Mouse (Mus musculus) midbrain, embryonic 12.5 days (tissue): ENCODE measurements around the gene Gm20683. TPM values are rescaled to one million over a fixed set of nuclear protein-coding genes. Genes with fewer than 3 reads are reported as not detected.

Source experiments
- ATAC-seq: fragments of 200-750 bp; cut with Nextera tagmentation; 2 replicates; pipeline ENCODE4 v1.8.0; 2017; ENCODE audit warnings: low read depth, moderate TSS enrichment, moderate library complexity; ENCODE audit not compliant: low FRiP score
- H3K27ac ChIP-seq: fragments of 300-500 bp; sonication (generic); replicated peaks from 2 replicates; pipeline ENCODE4 v1.5.1; 2016; ENCODE audit warnings: mild to moderate bottlenecking
- H3K27me3 ChIP-seq: fragments of 300-500 bp; sonication (generic); 2 replicates; pipeline ENCODE4 v1.6.1; 2016; ENCODE audit warnings: mild to moderate bottlenecking
- H3K36me3 ChIP-seq: fragments of 300-500 bp; sonication (generic); 2 replicates; pipeline ENCODE4 v1.6.1; 2016
- H3K4me1 ChIP-seq: fragments of 300-500 bp; sonication (generic); 2 replicates; pipeline ENCODE4 v1.6.1; 2016
- H3K4me2 ChIP-seq: fragments of 300-500 bp; sonication (generic); replicated peaks from 2 replicates; pipeline ENCODE4 v1.6.1; 2016; ENCODE audit warnings: mild to moderate bottlenecking, moderate library complexity
- H3K4me3 ChIP-seq: fragments of 300-500 bp; sonication (generic); 2 replicates; pipeline ENCODE4 v1.5.1; 2016; ENCODE audit warnings: mild to moderate bottlenecking
- H3K9ac ChIP-seq: fragments of 300-500 bp; sonication (generic); replicated peaks from 2 replicates; pipeline ENCODE4 v1.6.1; 2016; ENCODE audit warnings: mild to moderate bottlenecking, moderate library complexity
- H3K9me3 ChIP-seq: fragments of 300-500 bp; sonication (generic); 2 replicates; pipeline ENCODE4 v1.6.1; 2016; ENCODE audit warnings: mild to moderate bottlenecking
- WGBS: fragments of 180-500 bp; shearing (Covaris S2); methylation state at CpG from one replicate; pipeline ENCODE4 v1.1.7; 2016; 5-methylcytosine and 5-hydroxymethylcytosine counted together
- polyA plus RNA-seq: library from polyadenylated mRNA; unstranded; fragments of >200 nt; fragmentation: Nextera tagmentation; extraction: Ambion mirVana; gene quantifications from 2 replicates; pipeline ENCODE4 v1.2.1, GENCODE M21; 2016

Gm20683 gene
- polyA plus RNA-seq, 1 experiment from 2014 or later = 2.5 TPM

- H3K4me2 ChIP-seq = peak overlapping the region; percentile 48
- peaks cover 8% of the 10 kb centered on the region for H3K27me3 ChIP-seq
- H3K36me3 ChIP-seq = no peaks in the 10 kb centered on the region
- peak overlapping the region; percentile 13; the same call in 1 of the 2 replicates for H3K4me3 ChIP-seq
- H3K9ac ChIP-seq = 0 out of 2 replicates have a peak overlapping the region, but pooled peaks have one; percentile 5
- H3K4me1 ChIP-seq = peaks cover 24% of the 10 kb centered on the region
- 9% methylated on average over 10 of the region's 10 CpGs for WGBS
- peak; percentile 95 for ATAC-seq
- H3K27ac ChIP-seq = peak overlapping the region; percentile 95
- no peaks in the 10 kb centered on the region for H3K9me3 ChIP-seq
These were observed 38.6 kb downstream of the Gm20683 start for GRCm38 (mm10) chr17:25802825-25803517.

- peaks cover 8% of the 10 kb centered on the region for H3K27me3 ChIP-seq
- H3K9ac ChIP-seq = no peak overlapping the region
- no peak overlapping the region for H3K4me2 ChIP-seq
- H3K36me3 ChIP-seq = no peaks in the 10 kb centered on the region
- WGBS = 7% methylated on average over 6 of the region's 6 CpGs
- no peak overlapping the region for H3K27ac ChIP-seq
- no peak overlapping the region for H3K4me3 ChIP-seq
- no peaks in the 10 kb centered on the region for H3K9me3 ChIP-seq
- ATAC-seq = no peak
- peaks cover 33% of the 10 kb centered on the region for H3K4me1 ChIP-seq
These were observed 40.5 kb downstream of the Gm20683 start for GRCm38 (mm10) chr17:25801029-25801428.

GRCm38 (mm10) chr17:25796951-25797369, 44.6 kb downstream of the Gm20683 start, which contains the start of gene Metrn:
TSS of gene Metrn (minus strand) at chr17:25797136.
- Histone ChIP-seq H3K4me2 (peak within 1 kb of the TSS; percentile 92), H3K27ac (peak within 1 kb of the TSS; percentile 93), H3K4me1 (peaks cover 50% of the 10 kb centered on the region), H3K36me3 (no peaks in the 10 kb centered on the region), H3K27me3 (peaks cover 5% of the 10 kb centered on the region), H3K4me3 (peak within 1 kb of the TSS; percentile 80), H3K9me3 (no peaks in the 10 kb centered on the region), H3K9ac (peak within 1 kb of the TSS; percentile 75)
- ATAC-seq = peak; percentile 77
- WGBS = under 1% methylated on average over 34 of the region's 35 CpGs

GRCm38 (mm10) chr17:25796211-25796771, 45.3 kb downstream of the Gm20683 start:
- Histone ChIP-seq H3K4me1 (peaks cover 55% of the 10 kb centered on the region), H3K36me3 (no peaks in the 10 kb centered on the region), H3K4me2 (peak overlapping the region; percentile 92), H3K27me3 (peaks cover 1% of the 10 kb centered on the region), H3K9ac (peak overlapping the region; percentile 75), H3K27ac (peak overlapping the region; percentile 93), H3K4me3 (peak overlapping the region; percentile 80), H3K9me3 (no peaks in the 10 kb centered on the region)
- WGBS = under 1% methylated on average over 37 of the region's 37 CpGs
- no peak for ATAC-seq

- no peak for ATAC-seq
- Histone ChIP-seq H3K4me3 (peak within 1 kb of the TSS; percentile 80), H3K4me2 (peak within 1 kb of the TSS; percentile 92), H3K27ac (peak within 1 kb of the TSS; percentile 93), H3K9ac (peak within 1 kb of the TSS; percentile 75), H3K36me3 (no peaks in the 10 kb centered on the region), H3K9me3 (no peaks in the 10 kb centered on the region), H3K4me1 (peaks cover 61% of the 10 kb centered on the region), H3K27me3 (no peaks in the 10 kb centered on the region)
- under 1% methylated on average over 6 of the region's 6 CpGs for WGBS
These were observed 45.9 kb downstream of the Gm20683 start, which contains the start of gene AC134908.4 for GRCm38 (mm10) chr17:25795609-25796092. TSS of gene AC134908.4 (minus strand) at chr17:25795659.

GRCm38 (mm10) chr17:25794998-25795397, 46.6 kb downstream of the Gm20683 start:
- Histone ChIP-seq H3K4me3 (peak overlapping the region; percentile 80), H3K4me1 (peaks cover 64% of the 10 kb centered on the region), H3K4me2 (peak overlapping the region; percentile 92), H3K9ac (peak overlapping the region; percentile 75), H3K27ac (peak overlapping the region; percentile 93), H3K36me3 (0 out of 2 replicates have a peak, but pooled peaks cover 3% of the 10 kb centered on the region), H3K9me3 (no peaks in the 10 kb centered on the region), H3K27me3 (no peaks in the 10 kb centered on the region)
- ATAC-seq = no peak
- 52% methylated on average over 17 of the region's 17 CpGs for WGBS

GRCm38 (mm10) chr17:25794197-25794596, 47.4 kb downstream of the Gm20683 start:
- H3K4me3 ChIP-seq = 0 out of 2 replicates have a peak overlapping the region, but pooled peaks have one; percentile 80
- H3K9me3 ChIP-seq = no peaks in the 10 kb centered on the region
- H3K9ac ChIP-seq = peak overlapping the region; percentile 75
- H3K27me3 ChIP-seq = no peaks in the 10 kb centered on the region
- H3K4me1 ChIP-seq = peaks cover 64% of the 10 kb centered on the region
- H3K4me2 ChIP-seq = peak overlapping the region; percentile 92
- WGBS = 29% methylated on average over 13 of the region's 13 CpGs
- peaks cover 11% of the 10 kb centered on the region for H3K36me3 ChIP-seq
- peak overlapping the region; percentile 93 for H3K27ac ChIP-seq
- no peak for ATAC-seq

GRCm38 (mm10) chr17:25792615-25793014, 48.9 kb downstream of the Gm20683 start, which contains the start of gene Fam173a:
TSS of gene Fam173a (minus strand) at chr17:25792901.
- H3K4me1 ChIP-seq = peaks cover 63% of the 10 kb centered on the region
- H3K9ac ChIP-seq = peak within 1 kb of the TSS; percentile 83
- H3K36me3 ChIP-seq = peaks cover 23% of the 10 kb centered on the region
- H3K27ac ChIP-seq = peak within 1 kb of the TSS; percentile 93
- peak within 1 kb of the TSS; percentile 69 for H3K4me3 ChIP-seq
- H3K9me3 ChIP-seq = no peaks in the 10 kb centered on the region
- H3K4me2 ChIP-seq = peak within 1 kb of the TSS; percentile 92
- WGBS = under 1% methylated on average over 14 of the region's 14 CpGs
- ATAC-seq = peak; percentile 28; the same call in 1 of the 2 replicates
- H3K27me3 ChIP-seq = no peaks in the 10 kb centered on the region

GRCm38 (mm10) chr17:25791843-25792527, 49.6 kb downstream of the Gm20683 start:
- Histone ChIP-seq H3K9me3 (no peaks in the 10 kb centered on the region), H3K27me3 (no peaks in the 10 kb centered on the region), H3K4me1 (peaks cover 57% of the 10 kb centered on the region), H3K27ac (peak overlapping the region; percentile 93), H3K4me2 (peak overlapping the region; percentile 90), H3K9ac (peak overlapping the region; percentile 83), H3K4me3 (peak overlapping the region; percentile 69), H3K36me3 (peaks cover 26% of the 10 kb centered on the region)
- WGBS = under 1% methylated on average over 45 of the region's 45 CpGs
- peak; percentile 24 for ATAC-seq

GRCm38 (mm10) chr17:25791320-25791842, 50.2 kb downstream of the Gm20683 start:
- H3K4me2 ChIP-seq = peak overlapping the region; percentile 90

GRCm38 (mm10) chr17:25786781-25787504, 54.6 kb downstream of the Gm20683 start:
- Histone ChIP-seq H3K4me2 (no peak overlapping the region), H3K4me3 (no peak overlapping the region), H3K27ac (no peak overlapping the region), H3K36me3 (peaks cover 47% of the 10 kb centered on the region), H3K9me3 (no peaks in the 10 kb centered on the region), H3K27me3 (no peaks in the 10 kb centered on the region), H3K9ac (no peak overlapping the region), H3K4me1 (peaks cover 40% of the 10 kb centered on the region)
- ATAC-seq = no peak
- 95% methylated on average over 9 of the region's 9 CpGs for WGBS

More at GRCm38 (mm10) chr17:25791320-25791842, 50.2 kb downstream of the Gm20683 start:
- Histone ChIP-seq H3K36me3 (peaks cover 26% of the 10 kb centered on the region), H3K27ac (peak overlapping the region; percentile 93), H3K4me3 (peak overlapping the region; percentile 69), H3K27me3 (no peaks in the 10 kb centered on the region), H3K9ac (peak overlapping the region; percentile 83), H3K9me3 (no peaks in the 10 kb centered on the region), H3K4me1 (peaks cover 56% of the 10 kb centered on the region)
- 20% methylated on average over 19 of the region's 19 CpGs for WGBS
- no peak for ATAC-seq
